Mouse (Mus musculus) heart, adult 2 months (tissue): ENCODE data around the gene Sdk2.

ENCODE experiments used
- CTCF ChIP-seq: fragments of 200-600 bp; IDR thresholded peaks from 2 replicates; pipeline ENCODE4 v1.8.1; 2022; ENCODE audit warnings: antibody characterized with exemption, mild to moderate bottlenecking, moderate library complexity
- EP300 ChIP-seq: fragments of 200-500 bp; IDR thresholded peaks from 2 replicates; pipeline ENCODE4 v1.6.1; 2011; ENCODE audit warnings: low read depth, low read length, control low read depth; ENCODE audit not compliant: insufficient read depth
- POLR2A ChIP-seq: fragments of 200-500 bp; IDR thresholded peaks from 2 replicates; pipeline ENCODE4 v1.6.1; 2011; ENCODE audit warnings: mild to moderate bottlenecking, low read depth, low read length, control low read depth; ENCODE audit not compliant: insufficient read depth

DNA sequence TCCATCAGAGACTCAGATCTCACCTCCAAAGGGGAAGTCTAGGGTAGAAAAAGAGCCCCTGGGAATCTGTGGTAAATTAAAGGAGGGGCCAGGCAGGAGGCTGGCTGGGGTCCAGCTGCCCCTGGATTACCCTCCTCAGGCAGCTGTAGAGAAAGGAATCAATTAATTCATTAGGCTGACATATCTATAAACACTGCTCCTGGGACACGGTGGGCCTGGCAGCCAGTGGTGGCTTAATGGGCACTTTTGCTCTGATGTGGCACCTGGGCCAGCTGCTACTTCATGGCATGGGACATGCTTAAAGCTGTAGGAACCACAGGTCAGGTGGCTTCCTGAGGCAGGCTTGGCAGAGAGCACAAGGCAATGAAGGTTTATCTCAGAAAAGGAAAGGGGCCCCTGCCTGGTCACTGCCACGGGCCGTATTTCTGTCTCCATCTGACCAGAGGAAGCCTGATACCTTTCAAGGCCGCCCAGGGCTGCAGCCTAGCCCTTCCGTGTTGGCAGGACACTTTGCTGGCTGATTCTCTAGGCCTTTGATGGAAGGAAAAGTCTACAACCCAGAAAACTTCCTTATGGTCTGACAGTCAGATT, 80.9 kb downstream of the Sdk2 start:
- TF ChIP-seq EP300, result no peak
- no peak for TF ChIP-seq CTCF
- TF ChIP-seq POLR2A, result no peak
